Mouse (Mus musculus): ENCODE data around the gene Ldlrad3.

Gene Ldlrad3

DNA sequence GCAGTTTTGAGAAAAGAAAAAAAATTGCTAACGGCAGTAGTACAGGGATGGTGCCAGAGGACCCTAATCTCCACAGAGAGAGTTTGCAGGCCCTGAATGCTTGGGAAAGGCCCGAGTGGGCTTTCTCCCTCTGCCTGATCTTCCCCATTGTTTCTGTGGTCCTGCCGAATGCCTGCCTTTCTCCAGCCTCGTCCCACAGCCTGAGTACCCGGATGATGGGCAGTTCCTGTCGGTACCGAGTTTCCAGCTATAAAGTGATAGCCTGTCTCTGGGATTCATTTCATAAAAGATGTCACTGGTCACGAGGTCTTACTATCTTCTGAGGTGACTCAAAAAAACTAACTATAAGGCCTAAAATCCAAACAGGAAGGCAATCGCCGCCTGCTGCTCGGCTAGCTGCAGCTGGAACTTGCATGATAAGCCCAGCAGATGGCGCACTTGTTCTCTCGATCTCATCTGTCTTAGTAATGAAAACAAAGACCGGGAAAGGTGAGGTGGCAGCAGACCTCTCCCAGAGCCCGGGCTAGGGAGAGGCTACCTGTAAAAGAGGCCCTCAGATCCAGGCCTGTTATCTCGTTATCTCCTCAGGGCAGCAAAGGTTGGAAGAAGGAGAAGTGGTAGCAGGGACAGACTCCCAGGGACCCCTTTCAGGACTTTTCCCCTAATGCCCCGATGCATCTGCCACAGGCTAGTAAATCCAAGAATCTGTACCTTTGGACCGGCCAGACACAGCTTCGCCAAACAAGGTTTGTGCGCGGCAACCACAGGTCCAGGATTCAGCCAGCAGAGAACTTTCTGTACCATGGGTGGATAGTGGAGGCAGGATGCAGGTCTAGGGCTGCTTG, 280.4 kb downstream of the Ldlrad3 start:
- DNase-seq (ENCODE audit: low spot score): peak; percentile 37

DNA sequence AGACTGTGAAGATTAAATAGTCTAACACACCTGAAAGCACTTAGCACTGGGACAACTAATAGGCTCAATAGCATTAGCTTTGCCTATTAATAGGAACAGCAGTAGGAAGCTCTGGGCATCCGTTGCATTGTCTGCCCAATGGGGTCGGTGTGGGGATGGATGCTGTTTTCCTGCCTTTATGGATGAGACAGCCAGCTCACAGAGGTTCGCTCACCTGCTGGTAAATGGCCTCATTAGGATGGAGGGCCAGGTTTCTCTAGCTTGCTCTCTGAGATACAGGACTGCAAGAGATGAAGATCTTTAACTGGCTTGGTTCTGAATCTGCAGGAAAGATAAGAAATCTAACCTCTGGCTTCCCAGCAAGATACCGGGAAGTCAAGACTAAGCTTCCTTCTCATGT, 284.0 kb downstream of the Ldlrad3 start:
- DNase-seq (ENCODE audit: low spot score): no peak
